Mouse (Mus musculus) brain, adult 2 months (tissue): ENCODE results near the gene Rfesd.

Source experiments
- DNase-seq: peaks from one replicate; pipeline ENCODE4 v3.0.0; 2011; ENCODE audit warnings: low read depth, low spot score

Rfesd gene

GRCm38 (mm10) chr13:76017974-76018843 lies at the start of gene Rfesd:
Rfesd (minus strand) TSS chr13:76018719.
- peak; percentile 98 for DNase-seq

DNA sequence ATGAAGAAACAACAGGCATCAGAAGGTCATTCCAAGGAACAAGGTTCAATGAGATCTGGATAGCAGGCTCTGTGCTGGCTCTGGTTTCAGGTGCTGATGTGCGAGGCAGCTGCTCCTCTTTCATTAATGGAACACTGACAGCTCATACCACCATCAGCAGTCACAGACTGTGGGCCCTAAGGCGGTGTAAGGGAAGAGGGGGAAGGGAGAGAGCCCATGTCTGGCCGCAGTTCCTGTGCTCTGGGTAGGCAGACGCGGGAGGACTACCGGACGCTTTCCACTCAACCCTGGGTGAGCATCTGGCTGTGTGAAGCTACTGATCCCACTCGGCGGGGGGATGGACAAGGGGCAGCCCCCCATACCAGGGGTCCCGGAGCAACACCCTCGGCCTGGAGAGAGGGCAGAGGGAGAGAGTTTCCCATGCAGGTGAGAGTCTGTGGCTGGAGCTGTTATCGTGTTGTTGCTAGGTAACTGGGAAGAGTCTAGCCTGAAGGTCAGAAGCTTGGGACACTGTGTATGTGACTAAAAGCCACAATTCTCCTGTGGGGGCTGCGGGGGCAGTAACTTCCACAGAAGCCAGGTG lies 45.9 kb upstream of the Rfesd start:
- DNase-seq: no peak

- DNase-seq: no peak
Measured at GRCm38 (mm10) chr13:76063548-76063947, 45.0 kb upstream of the Rfesd start.

DNA sequence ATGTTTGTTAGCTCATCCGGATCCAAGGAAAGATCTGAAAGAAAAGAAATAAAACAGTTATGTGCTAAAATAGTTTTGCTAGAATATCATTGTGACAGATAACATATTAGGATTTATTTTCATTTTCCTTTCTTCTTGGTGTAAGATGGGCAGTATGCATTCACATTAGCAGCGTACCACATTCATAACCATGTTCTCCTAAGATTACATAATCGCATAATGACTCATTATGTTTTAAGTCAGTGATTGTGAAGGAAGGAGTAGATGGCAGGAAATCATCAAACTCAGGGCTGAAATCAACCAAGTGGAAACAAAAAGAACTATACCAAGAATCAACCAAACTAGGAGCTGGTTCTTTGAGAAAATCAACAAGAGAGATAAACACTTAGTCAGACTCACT lies 44.0 kb upstream of the Rfesd start:
- DNase-seq: no peak

DNA sequence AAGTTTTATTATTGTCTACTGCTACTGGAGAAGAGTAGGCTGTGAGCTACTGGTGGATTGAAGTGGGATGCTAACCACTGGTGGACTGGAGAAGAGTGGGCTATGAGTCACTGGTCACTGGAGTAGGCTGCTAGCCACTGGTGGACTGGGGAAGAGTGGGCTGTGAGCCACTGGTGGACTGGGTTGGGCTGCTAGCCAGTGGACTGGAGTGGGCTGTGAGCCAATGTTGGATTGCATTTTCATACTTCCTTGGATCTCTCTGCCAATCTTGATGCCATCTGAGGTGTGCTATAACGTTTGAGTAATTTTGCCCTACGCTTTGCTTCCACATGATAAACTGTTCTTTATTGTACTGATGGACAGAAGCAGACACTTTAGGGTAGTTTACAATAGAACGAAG lies 43.6 kb upstream of the Rfesd start:
- no peak for DNase-seq

- DNase-seq: no peak
Measured at GRCm38 (mm10) chr13:76059591-76059990, 41.1 kb upstream of the Rfesd start.

- peak; percentile 79 for DNase-seq
Measured at GRCm38 (mm10) chr13:76057267-76058069, 38.9 kb upstream of the Rfesd start.

DNA sequence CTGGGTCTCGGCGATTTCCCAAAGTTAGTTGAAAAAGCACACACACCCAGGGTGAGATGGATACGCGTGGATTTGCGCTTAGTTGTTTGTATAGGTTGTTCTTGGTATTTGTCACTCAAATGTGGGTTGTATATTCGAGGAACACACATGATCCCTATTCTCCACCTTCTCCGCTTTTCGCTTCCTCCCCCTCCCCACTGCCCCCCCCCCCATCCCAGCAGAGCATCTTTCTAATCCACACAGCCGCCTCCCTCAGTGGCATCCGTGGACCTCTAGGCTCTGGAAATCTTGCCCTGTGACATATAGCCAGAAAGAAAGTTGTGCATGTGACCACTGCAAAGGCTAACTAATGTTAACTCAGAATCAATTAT lies 38.4 kb upstream of the Rfesd start, which contains the start of gene Gpr150:
TSS of gene Gpr150 (minus strand) at position 101 of the 371 bp plus-strand sequence.
- no peak for DNase-seq

- peak; percentile 92 for DNase-seq
Measured at GRCm38 (mm10) chr13:76056261-76056724, 37.8 kb upstream of the Rfesd start.

DNA sequence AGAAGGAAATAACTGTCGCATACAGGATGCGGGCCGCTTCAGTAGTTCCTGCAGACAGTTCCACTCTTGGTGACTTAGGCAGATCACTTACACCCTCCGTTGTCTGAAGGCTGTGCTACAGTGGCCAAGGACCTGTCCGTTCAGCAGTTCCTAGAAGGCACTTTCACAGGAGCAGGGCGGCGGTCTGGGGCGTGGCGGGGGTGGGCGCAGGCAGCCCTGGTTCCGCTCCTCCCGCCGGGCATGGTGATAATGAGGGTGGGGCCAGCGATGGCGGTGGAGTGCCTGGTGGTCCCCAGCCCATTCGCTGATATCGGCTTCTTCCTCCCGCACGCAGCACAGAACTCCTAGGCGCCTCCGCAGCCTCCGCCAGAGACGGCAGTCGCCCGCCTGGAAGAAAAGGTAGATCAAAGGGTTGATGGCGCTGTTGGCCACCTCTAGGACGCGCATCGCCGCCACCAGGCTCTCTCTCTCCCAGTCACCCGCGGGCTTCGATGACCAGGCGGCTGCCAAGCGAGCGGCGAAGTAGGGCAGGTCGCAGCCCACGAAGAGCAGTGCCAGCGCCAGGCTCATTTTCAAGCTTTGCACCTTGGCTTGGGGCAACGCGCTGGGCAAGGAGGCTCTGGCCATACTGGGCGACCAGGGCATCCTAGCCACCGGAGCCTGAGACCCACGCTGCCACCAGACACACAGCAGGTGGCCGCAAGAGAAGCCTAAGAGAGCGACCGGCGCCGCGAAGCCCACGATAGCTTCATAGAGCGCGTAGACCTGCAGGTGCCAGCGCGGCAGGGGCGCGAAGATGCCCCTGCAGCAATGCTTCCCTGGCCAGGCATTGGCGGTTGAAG lies 37.1 kb upstream of the Rfesd start:
- DNase-seq: peak; percentile 77

DNA sequence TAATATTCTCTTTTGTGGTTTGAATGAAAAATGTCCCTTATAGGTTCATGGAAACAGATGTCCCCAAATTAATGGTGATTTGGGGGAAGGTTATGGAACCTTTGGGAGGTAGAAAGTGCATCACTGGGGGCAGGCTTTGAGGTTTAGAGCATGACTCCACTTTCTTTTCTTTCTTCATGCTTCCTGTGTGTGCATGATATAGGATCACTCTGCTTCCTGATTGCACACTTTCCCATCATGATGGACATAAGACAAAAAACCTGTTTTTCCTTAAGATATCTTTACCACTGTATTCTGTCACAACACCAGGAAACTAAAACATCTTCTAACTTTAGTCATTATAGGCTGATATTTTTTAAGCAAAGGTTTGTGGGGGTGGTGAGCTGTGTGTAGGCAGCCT lies 26.5 kb upstream of the Rfesd start:
- DNase-seq: no peak

GRCm38 (mm10) chr13:76042455-76042854 lies 23.9 kb upstream of the Rfesd start:
- no peak for DNase-seq

- DNase-seq: no peak
Measured at GRCm38 (mm10) chr13:76024588-76024987, 6.1 kb upstream of the Rfesd start.

GRCm38 (mm10) chr13:76021782-76022181 lies 3.3 kb upstream of the Rfesd start:
- peak; percentile 38 for DNase-seq

DNA sequence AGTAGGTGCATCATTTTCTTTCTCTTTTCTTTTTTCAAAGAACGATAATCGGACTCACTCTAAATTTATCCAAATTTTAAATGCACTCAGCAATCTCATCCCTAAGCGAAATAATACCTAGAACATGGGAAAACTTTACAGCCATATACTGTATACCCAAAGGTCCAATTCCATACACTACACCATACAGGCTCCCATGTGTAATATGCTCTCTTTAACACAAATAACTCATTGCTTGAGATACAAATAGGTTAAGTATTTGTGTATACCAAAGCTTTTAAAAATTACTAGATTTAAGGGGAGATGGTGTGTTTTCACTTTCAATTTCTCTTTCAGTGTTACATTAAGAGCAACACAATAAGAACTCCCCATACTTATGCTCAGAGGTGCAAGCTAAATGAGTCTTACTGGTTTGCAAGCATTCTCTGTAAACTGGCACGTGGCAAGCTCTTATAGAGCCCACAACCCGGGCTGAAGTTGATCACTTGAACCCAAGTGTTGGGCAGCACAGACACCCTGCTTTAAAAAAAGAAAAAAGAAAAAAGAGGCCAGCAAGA lies 403 bp upstream of the Rfesd start:
- no peak for DNase-seq

- peak; percentile 23 for DNase-seq
Measured at GRCm38 (mm10) chr13:76017465-76017864, 1.1 kb downstream of the Rfesd start.

DNA sequence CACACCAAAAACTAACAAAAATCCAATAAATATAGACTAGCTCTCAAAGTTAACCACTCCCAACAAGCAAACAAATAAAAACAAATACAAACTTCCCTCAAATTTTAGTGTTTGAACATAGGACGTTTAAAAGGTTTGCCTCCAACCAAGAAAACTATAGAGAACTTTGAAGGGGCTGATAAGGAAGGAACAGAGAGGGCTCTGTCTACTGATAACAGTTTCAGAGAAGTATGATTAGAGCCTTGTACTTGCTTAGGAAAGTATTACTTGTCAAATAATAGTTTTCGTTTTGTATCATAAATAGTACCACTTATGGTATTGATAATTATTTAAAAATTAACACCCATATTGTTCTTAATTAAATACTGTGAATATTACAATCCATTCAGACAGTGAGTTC lies 4.0 kb downstream of the Rfesd start:
- DNase-seq: no peak

DNA sequence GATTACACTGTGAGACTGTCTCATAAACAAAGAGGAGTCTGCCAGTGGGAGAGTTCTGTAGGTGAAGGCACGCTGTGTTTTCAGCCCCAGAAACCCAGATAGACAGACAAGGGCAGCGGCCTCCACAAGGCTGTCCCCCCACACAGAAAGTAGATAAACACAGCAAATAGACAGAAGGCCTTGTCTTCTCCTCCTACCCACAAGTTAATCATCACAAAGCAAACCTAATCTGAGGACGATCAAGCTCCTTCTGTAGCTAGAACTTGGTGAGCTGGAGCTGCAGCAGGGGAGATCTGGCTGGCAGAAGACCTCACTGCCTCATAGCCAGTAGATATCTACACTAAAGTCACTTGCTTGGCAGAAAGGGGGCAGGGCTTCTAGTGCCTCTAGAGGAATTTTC lies 15.2 kb downstream of the Rfesd start:
- no peak for DNase-seq

DNA sequence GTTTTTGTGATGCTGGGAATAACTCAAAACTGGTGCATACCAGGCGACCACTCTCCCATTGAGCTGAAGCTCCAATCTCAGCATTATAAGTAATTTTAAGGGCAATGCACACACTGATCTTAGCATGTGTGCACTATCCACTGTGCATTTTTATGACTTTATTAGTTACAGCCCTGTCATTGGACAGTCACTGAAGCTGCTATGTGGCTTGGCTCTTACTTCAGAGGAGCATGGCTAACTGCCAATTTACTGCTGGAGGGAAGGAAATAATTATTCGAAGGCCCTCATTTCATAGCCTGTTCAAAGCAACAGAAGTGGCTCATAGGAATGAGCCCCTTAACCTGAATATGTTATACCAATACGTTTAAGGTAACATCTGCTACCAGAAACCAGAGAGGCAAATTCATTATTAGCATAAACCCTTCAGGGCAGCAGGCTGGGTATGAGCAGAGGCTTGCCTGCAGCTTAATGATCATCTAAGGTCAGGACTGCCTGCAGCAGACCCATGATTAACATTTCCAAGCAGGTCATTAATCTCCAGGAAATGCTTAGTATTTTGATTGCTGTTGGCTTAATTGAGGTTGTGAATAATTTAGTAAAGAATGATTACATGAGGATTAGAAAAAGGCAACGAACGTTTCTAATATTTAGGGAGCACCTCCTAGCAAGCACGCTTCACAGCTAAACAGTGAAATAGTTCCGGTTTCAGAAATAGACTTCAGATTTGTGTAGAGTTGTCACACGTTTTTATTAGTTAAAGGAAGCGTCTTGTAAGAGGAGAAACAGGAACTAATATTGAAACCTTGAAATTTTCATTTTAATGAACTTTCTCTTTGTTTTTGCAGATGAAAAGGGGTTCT lies 26.1 kb downstream of the Rfesd start:
- peak; percentile 42 for DNase-seq

DNA sequence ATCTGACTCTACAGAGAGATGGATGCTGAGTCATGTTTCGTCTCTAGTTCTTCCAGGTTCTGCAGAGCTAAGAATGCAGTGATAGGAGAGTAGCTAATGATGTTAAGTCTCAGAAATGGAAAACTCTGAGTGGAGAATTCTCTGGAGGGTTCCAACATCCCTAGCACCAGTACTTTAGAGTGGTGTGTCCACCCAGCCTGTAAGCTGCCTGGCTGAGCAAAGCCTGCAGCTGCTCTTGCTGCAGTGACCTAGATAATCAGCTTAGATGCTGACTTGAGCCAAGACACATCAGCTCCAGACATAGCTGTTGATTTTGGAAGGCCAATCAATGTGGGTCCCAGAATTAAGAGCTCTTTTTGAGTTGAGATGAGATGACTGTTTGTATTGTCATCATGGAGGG lies 30.4 kb downstream of the Rfesd start:
- peak; percentile 66 for DNase-seq
